Mouse (Mus musculus) CD4-positive, CD25-positive, alpha-beta regulatory T cell (primary cell): ENCODE measurements around the gene Tcp11x2. TPM values are rescaled to one million over a fixed set of nuclear protein-coding genes. Genes with fewer than 3 reads are reported as not detected.

ENCODE experiments used
- polyA plus RNA-seq: library from polyadenylated mRNA; unstranded; fragments of 100-300 nt; shearing (Covaris generic); gene quantifications from one replicate; pipeline ENCODE4 v1.2.1, GENCODE M21; 2017

Tcp11x2 gene
- polyA plus RNA-seq, result not detected

GRCm38 (mm10) chrX:135693633-135694032 lies at the start of gene Tcp11x2:
Gene Tcp11x2, minus strand, starts transcription at chrX:135693790.

GRCm38 (mm10) chrX:135742304-135743055 lies 48.9 kb upstream of the Tcp11x2 start, which contains the start of the genes Armcx5 and Gprasp1:
Gene Armcx5, plus strand, starts transcription at chrX:135742733.
Gene Gprasp1, plus strand, starts transcription at chrX:135742733.

GRCm38 (mm10) chrX:135725161-135725560 lies 31.6 kb upstream of the Tcp11x2 start, which contains the start of gene Tmsb15a:
Gene Tmsb15a, minus strand, starts transcription at chrX:135725261.

GRCm38 (mm10) chrX:135627605-135628004 lies 66.0 kb downstream of the Tcp11x2 start, which contains the start of gene Prame:
Gene Prame, minus strand, starts transcription at chrX:135627705.

Other genes starting within 250 kb of the Tcp11x2 start
- gene AV320801, start 199.2 kb downstream of the Tcp11x2 start, polyA plus RNA-seq, result not detected
- gene Nxf7, start 95.0 kb downstream of the Tcp11x2 start, polyA plus RNA-seq, result not detected
- not detected for gene Prame, start 66.1 kb downstream of the Tcp11x2 start, polyA plus RNA-seq
- not detected for gene Tmsb15a, start 31.5 kb upstream of the Tcp11x2 start, polyA plus RNA-seq
- 18.2 TPM for gene Armcx5, start 48.9 kb upstream of the Tcp11x2 start, polyA plus RNA-seq
- gene Gprasp1, start 48.9 kb upstream of the Tcp11x2 start, polyA plus RNA-seq, result 33.2 TPM
- 26.1 TPM for gene Bhlhb9, start 103.8 kb upstream of the Tcp11x2 start, polyA plus RNA-seq
- 15.3 TPM for gene Gprasp2, start 145.2 kb upstream of the Tcp11x2 start, polyA plus RNA-seq